Mouse (Mus musculus): ENCODE results near the gene Myocd.
A peak's percentile ranks its signal among the peaks of the same experiment; 100 is the strongest.

Gene Myocd

GRCm38 (mm10) chr11:65142838-65143417 lies 126.9 kb downstream of the Myocd start:
- no peak for DNase-seq (ENCODE audit: low read depth, low spot score)

GRCm38 (mm10) chr11:65139030-65139429 lies 130.8 kb downstream of the Myocd start:
- no peak for DNase-seq (ENCODE audit: low read depth, low spot score)

- DNase-seq (ENCODE audit: low read depth, low spot score) = no peak
Observed at GRCm38 (mm10) chr11:65137145-65137652, 132.6 kb downstream of the Myocd start.

- DNase-seq (ENCODE audit: low read depth, low spot score) = no peak
Observed at GRCm38 (mm10) chr11:65135251-65135739, 134.5 kb downstream of the Myocd start.

- DNase-seq (ENCODE audit: low read depth, low spot score) = no peak
Observed at GRCm38 (mm10) chr11:65133661-65134060, 136.1 kb downstream of the Myocd start.

GRCm38 (mm10) chr11:65129110-65129509 lies 140.7 kb downstream of the Myocd start:
- peak; percentile 61 for DNase-seq (ENCODE audit: low read depth, low spot score)

- DNase-seq (ENCODE audit: low read depth, low spot score) = no peak
Observed at GRCm38 (mm10) chr11:65128666-65129065, 141.1 kb downstream of the Myocd start.

GRCm38 (mm10) chr11:65126566-65126965 lies 143.2 kb downstream of the Myocd start:
- no peak for DNase-seq (ENCODE audit: low read depth, low spot score)
